18 mouse cellular contexts compared by ENCODE assay signal in genomic region chr17:27686395-27686794, GRCm38 (mm10). TPM values are rescaled to one million over a fixed set of nuclear protein-coding genes. Genes with fewer than 3 reads are reported as not detected.
DNase-seq lines count a peak whose midpoint lies in the region; ATAC-seq and TF ChIP-seq lines count a peak whose summit lies in the region.
"Had no signal": no experiment of that assay in that cellular context is flagged by ENCODE, and none has a peak within 500 bp of the region (broad histone marks: within the 10 kb centered on the region; RNA-seq: fewer than 3 reads in every experiment).

No protein-coding gene starts in this region.

- no peak overlapping the region for H3K9ac ChIP-seq in hindbrain, embryonic 11.5 days (ENCODE audit: low read depth, low read length)
- peak overlapping the region; percentile 12; the same call in 1 of the 2 replicates for H3K9ac ChIP-seq in forebrain, embryonic 11.5 days (ENCODE audit: low read length)
- peak overlapping the region; percentile 84; the same call in 1 of the 2 replicates for H3K9ac ChIP-seq in hindbrain, embryonic 15.5 days
- H3K9ac ChIP-seq in midbrain, postnatal 0 days (replicated peaks; ENCODE audit: low read length, poor library complexity, severe bottlenecking): peak overlapping the region; percentile 85
- no peak overlapping the region for H3K9ac ChIP-seq in kidney, embryonic 16.5 days (replicated peaks; ENCODE audit: low read length)
- H3K9ac ChIP-seq: heart, embryonic 15.5 days; limb, embryonic 13.5 days had no signal

- H3K36me3 ChIP-seq in hindbrain, embryonic 10.5 days: no peaks in the 10 kb centered on the region
- H3K36me3 ChIP-seq in hindbrain, embryonic 11.5 days (ENCODE audit: control insufficient read depth, insufficient read depth, low read length): no peaks in the 10 kb centered on the region
- no peaks in the 10 kb centered on the region for H3K36me3 ChIP-seq in forebrain, embryonic 11.5 days (ENCODE audit: control insufficient read depth, insufficient read depth, low read length)
- no peaks in the 10 kb centered on the region for H3K36me3 ChIP-seq in hindbrain, embryonic 15.5 days
- no peaks in the 10 kb centered on the region for H3K36me3 ChIP-seq in midbrain, postnatal 0 days (ENCODE audit: insufficient read depth, low read length)
- H3K36me3 ChIP-seq in kidney, embryonic 16.5 days (ENCODE audit: insufficient read depth, low read length): no peaks in the 10 kb centered on the region
- H3K36me3 ChIP-seq: heart, embryonic 15.5 days; limb, embryonic 13.5 days had no signal

- peak overlapping the region; percentile 64 for H3K4me3 ChIP-seq in hindbrain, embryonic 10.5 days
- H3K4me3 ChIP-seq in hindbrain, embryonic 11.5 days (ENCODE audit: low read depth, low read length): no peak overlapping the region
- H3K4me3 ChIP-seq in forebrain, embryonic 11.5 days (ENCODE audit: low read depth, low read length): no peak overlapping the region
- peak overlapping the region; percentile 76 for H3K4me3 ChIP-seq in hindbrain, embryonic 15.5 days
- H3K4me3 ChIP-seq in midbrain, postnatal 0 days (ENCODE audit: low read depth, low read length): peak overlapping the region; percentile 71
- H3K4me3 ChIP-seq in kidney, embryonic 16.5 days (ENCODE audit: low read length): no peak overlapping the region

- H3K4me1 ChIP-seq in hindbrain, embryonic 10.5 days (replicated peaks): peaks cover 50% of the 10 kb centered on the region
- H3K4me1 ChIP-seq in hindbrain, embryonic 11.5 days (replicated peaks; ENCODE audit: control insufficient read depth, insufficient read depth, low read length): peaks cover 3% of the 10 kb centered on the region; the same call in 1 of the 2 replicates
- peaks cover 8% of the 10 kb centered on the region; the same call in 1 of the 2 replicates for H3K4me1 ChIP-seq in forebrain, embryonic 11.5 days (replicated peaks; ENCODE audit: control insufficient read depth, insufficient read depth, low read length)
- H3K4me1 ChIP-seq in hindbrain, embryonic 15.5 days (replicated peaks): peaks cover 28% of the 10 kb centered on the region
- peaks cover 5% of the 10 kb centered on the region; the same call in 1 of the 2 replicates for H3K4me1 ChIP-seq in midbrain, postnatal 0 days (ENCODE audit: insufficient read depth, low read length)
- peaks cover 11% of the 10 kb centered on the region for H3K4me1 ChIP-seq in kidney, embryonic 16.5 days (ENCODE audit: insufficient read depth, low read length)

- no peak overlapping the region for H3K4me2 ChIP-seq in hindbrain, embryonic 11.5 days (replicated peaks; ENCODE audit: low read depth, low read length)
- no peak overlapping the region for H3K4me2 ChIP-seq in forebrain, embryonic 11.5 days (ENCODE audit: low read depth, low read length, severe bottlenecking)
- peak overlapping the region; percentile 99 for H3K4me2 ChIP-seq in hindbrain, embryonic 15.5 days
- peak overlapping the region; percentile 87 for H3K4me2 ChIP-seq in midbrain, postnatal 0 days (ENCODE audit: low read depth, low read length, poor library complexity, severe bottlenecking)
- no peak overlapping the region for H3K4me2 ChIP-seq in kidney, embryonic 16.5 days (replicated peaks; ENCODE audit: low read depth, low read length)

- no peak for ATAC-seq in hindbrain, embryonic 11.5 days (ENCODE audit: low FRiP score)
- no peak for ATAC-seq in forebrain, embryonic 11.5 days (replicated peaks; ENCODE audit: low FRiP score)
- no peak for ATAC-seq in hindbrain, embryonic 15.5 days (ENCODE audit: low FRiP score, low read depth)
- ATAC-seq in midbrain, postnatal 0 days (ENCODE audit: low FRiP score): no peak
- ATAC-seq in kidney, embryonic 16.5 days (ENCODE audit: low FRiP score, low TSS enrichment): no peak
- ATAC-seq: Patski had no signal

- WGBS in hindbrain, embryonic 10.5 days: 34% methylated on average over 5 of the region's 5 CpGs
- WGBS in hindbrain, embryonic 11.5 days: 33% methylated on average over 5 of the region's 5 CpGs
- WGBS in forebrain, embryonic 11.5 days: 38% methylated on average over 5 of the region's 5 CpGs
- 32% methylated on average over 5 of the region's 5 CpGs for WGBS in hindbrain, embryonic 15.5 days
- 33% methylated on average over 5 of the region's 5 CpGs for WGBS in midbrain, postnatal 0 days
- WGBS in kidney, embryonic 16.5 days: 57% methylated on average over 5 of the region's 5 CpGs

- no peaks in the 10 kb centered on the region; the same call in 1 of the 2 replicates for H3K9me3 ChIP-seq in hindbrain, embryonic 10.5 days
- no peaks in the 10 kb centered on the region for H3K9me3 ChIP-seq in hindbrain, embryonic 11.5 days (ENCODE audit: control insufficient read depth, low read length)
- H3K9me3 ChIP-seq in forebrain, embryonic 11.5 days (ENCODE audit: control insufficient read depth, low read length): no peaks in the 10 kb centered on the region
- no peaks in the 10 kb centered on the region for H3K9me3 ChIP-seq in hindbrain, embryonic 15.5 days
- H3K9me3 ChIP-seq in midbrain, postnatal 0 days (ENCODE audit: low read length): no peaks in the 10 kb centered on the region
- no peaks in the 10 kb centered on the region for H3K9me3 ChIP-seq in kidney, embryonic 16.5 days (ENCODE audit: low read length)
- H3K9me3 ChIP-seq: heart, embryonic 15.5 days; limb, embryonic 13.5 days had no signal

- DNase-seq in hindbrain, embryonic 10.5 days (ENCODE audit: low spot score): no peak
- no peak for DNase-seq in hindbrain, embryonic 11.5 days (ENCODE audit: low spot score)
- DNase-seq in forebrain, embryonic 11.5 days (ENCODE audit: low spot score): no peak
- DNase-seq in midbrain, postnatal 0 days (ENCODE audit: low spot score): no peak
- DNase-seq in frontal cortex, postnatal 36 days (ENCODE audit: low spot score in 2 of 2): no peak
- DNase-seq in right cerebral cortex, postnatal 4 days: no peak
- DNase-seq: layer of hippocampus, postnatal 36 days; lung, adult 18-20 months; thymus, adult 18-20 months had no signal

- TF ChIP-seq CTCF in midbrain, postnatal 0 days (IDR thresholded peaks at IDR 0.05): no peak

- peaks cover 59% of the 10 kb centered on the region for H3K27me3 ChIP-seq in hindbrain, embryonic 10.5 days (ENCODE audit: insufficient read depth, poor library complexity, severe bottlenecking)
- peaks cover 6% of the 10 kb centered on the region; the same call in 1 of the 2 replicates for H3K27me3 ChIP-seq in hindbrain, embryonic 11.5 days (ENCODE audit: control insufficient read depth, insufficient read depth, low read length)
- H3K27me3 ChIP-seq in forebrain, embryonic 11.5 days (ENCODE audit: control insufficient read depth, insufficient read depth, low read length): peaks cover 4% of the 10 kb centered on the region
- H3K27me3 ChIP-seq in hindbrain, embryonic 15.5 days: no peaks in the 10 kb centered on the region
- H3K27me3 ChIP-seq in midbrain, postnatal 0 days (ENCODE audit: insufficient read depth, low read length): no peaks in the 10 kb centered on the region
- peaks cover 28% of the 10 kb centered on the region for H3K27me3 ChIP-seq in kidney, embryonic 16.5 days (ENCODE audit: insufficient read depth, low read length)

- H3K27ac ChIP-seq in hindbrain, embryonic 10.5 days: peak overlapping the region; percentile 81
- H3K27ac ChIP-seq in hindbrain, embryonic 11.5 days (ENCODE audit: low read depth, low read length): no peak overlapping the region
- H3K27ac ChIP-seq in forebrain, embryonic 11.5 days (ENCODE audit: low read depth, low read length): no peak overlapping the region
- no peak overlapping the region for H3K27ac ChIP-seq in hindbrain, embryonic 15.5 days (replicated peaks)
- H3K27ac ChIP-seq in midbrain, postnatal 0 days (ENCODE audit: low read depth, low read length): no peak overlapping the region
- no peak overlapping the region for H3K27ac ChIP-seq in kidney, embryonic 16.5 days (ENCODE audit: low read length)
- H3K27ac ChIP-seq: heart, embryonic 15.5 days; kidney, postnatal 0 days; limb, embryonic 13.5 days; macrophage had no signal

RNA-seq across cellular contexts. Expression of gene Pacsin1, which starts 31.1 kb away (rescaled TPM):
- 3.4 and 3.6 TPM in 2 replicates for polyA plus RNA-seq in hindbrain, embryonic 10.5 days (2016; fragmentation: Nextera tagmentation; extraction: Ambion mirVana)
- 3.5 and 3.7 TPM in 2 replicates for polyA plus RNA-seq in hindbrain, embryonic 11.5 days (2014; fragmentation: Nextera tagmentation; extraction: Ambion mirVana)
- 4.7 and 5.3 TPM in 2 replicates for polyA plus RNA-seq in forebrain, embryonic 11.5 days (2014; fragmentation: Nextera tagmentation; extraction: Ambion mirVana)
- polyA plus RNA-seq in hindbrain, embryonic 15.5 days (2015; fragmentation: Nextera tagmentation; extraction: Ambion mirVana): 55.1 and 61.9 TPM in 2 replicates
- total RNA-seq in midbrain, postnatal 0 days (2014; rRNA removed): 47.0 and 50.3 TPM in 2 replicates
- polyA plus RNA-seq in midbrain, postnatal 0 days (2015; fragmentation: Nextera tagmentation; extraction: Ambion mirVana): 85.2 and 87.6 TPM in 2 replicates
- 1.4 and 1.7 TPM in 2 replicates for polyA plus RNA-seq in kidney, embryonic 16.5 days (2015; fragmentation: Nextera tagmentation; extraction: Ambion mirVana)

RNA-seq across cellular contexts. Expression of gene Spdef, which starts 42.4 kb away (rescaled TPM):
- 0.13 and 0.31 TPM in 2 replicates for polyA plus RNA-seq in hindbrain, embryonic 10.5 days (2016; fragmentation: Nextera tagmentation; extraction: Ambion mirVana)
- polyA plus RNA-seq in hindbrain, embryonic 11.5 days (2014; fragmentation: Nextera tagmentation; extraction: Ambion mirVana): 0.17 TPM in 1 of 2 replicates, not detected in the other
- polyA plus RNA-seq in forebrain, embryonic 11.5 days (2014; fragmentation: Nextera tagmentation; extraction: Ambion mirVana): 0.15 TPM in 1 of 2 replicates, not detected in the other
- 0.68 and 1.1 TPM in 2 replicates for polyA plus RNA-seq in hindbrain, embryonic 15.5 days (2015; fragmentation: Nextera tagmentation; extraction: Ambion mirVana)
- 3.7 and 4.0 TPM in 2 replicates for total RNA-seq in midbrain, postnatal 0 days (2014; rRNA removed)
- polyA plus RNA-seq in midbrain, postnatal 0 days (2015; fragmentation: Nextera tagmentation; extraction: Ambion mirVana): 3.9 and 4.7 TPM in 2 replicates
- 0.18 and 0.31 TPM in 2 replicates for polyA plus RNA-seq in kidney, embryonic 16.5 days (2015; fragmentation: Nextera tagmentation; extraction: Ambion mirVana)
- polyA plus RNA-seq: macrophage, Patski had no signal

RNA-seq across cellular contexts. Expression of gene Rps10, which starts 49.9 kb away (rescaled TPM):
- polyA plus RNA-seq in hindbrain, embryonic 10.5 days (2016; fragmentation: Nextera tagmentation; extraction: Ambion mirVana): 827 and 832 TPM in 2 replicates
- polyA plus RNA-seq in hindbrain, embryonic 11.5 days (2014; fragmentation: Nextera tagmentation; extraction: Ambion mirVana): 817 and 827 TPM in 2 replicates
- polyA plus RNA-seq in forebrain, embryonic 11.5 days (2014; fragmentation: Nextera tagmentation; extraction: Ambion mirVana): 803 and 835 TPM in 2 replicates
- polyA plus RNA-seq in hindbrain, embryonic 15.5 days (2015; fragmentation: Nextera tagmentation; extraction: Ambion mirVana): 455 and 507 TPM in 2 replicates
- total RNA-seq in midbrain, postnatal 0 days (2014; rRNA removed): 1,349 and 1,717 TPM in 2 replicates
- polyA plus RNA-seq in midbrain, postnatal 0 days (2015; fragmentation: Nextera tagmentation; extraction: Ambion mirVana): 447 and 461 TPM in 2 replicates
- 825 and 828 TPM in 2 replicates for polyA plus RNA-seq in kidney, embryonic 16.5 days (2015; fragmentation: Nextera tagmentation; extraction: Ambion mirVana)

RNA-seq across cellular contexts. Expression of gene RPS10-NUDT3, which starts 51.4 kb away (rescaled TPM):
- 0.86 TPM in 1 of 2 replicates, not detected in the other for polyA plus RNA-seq in hindbrain, embryonic 10.5 days (2016; fragmentation: Nextera tagmentation; extraction: Ambion mirVana)
- polyA plus RNA-seq in hindbrain, embryonic 11.5 days (2014; fragmentation: Nextera tagmentation; extraction: Ambion mirVana): not detected in 2 replicates
- polyA plus RNA-seq in forebrain, embryonic 11.5 days (2014; fragmentation: Nextera tagmentation; extraction: Ambion mirVana): not detected in 2 replicates
- polyA plus RNA-seq in hindbrain, embryonic 15.5 days (2015; fragmentation: Nextera tagmentation; extraction: Ambion mirVana): not detected in 2 replicates
- total RNA-seq in midbrain, postnatal 0 days (2014; rRNA removed): not detected in 2 replicates
- not detected in 2 replicates for polyA plus RNA-seq in midbrain, postnatal 0 days (2015; fragmentation: Nextera tagmentation; extraction: Ambion mirVana)
- polyA plus RNA-seq in kidney, embryonic 16.5 days (2015; fragmentation: Nextera tagmentation; extraction: Ambion mirVana): not detected in 2 replicates
- total RNA-seq: layer of hippocampus, postnatal 36 days had no signal
- polyA plus RNA-seq: embryonic facial prominence, embryonic 14.5 days; gonadal fat pad, adult 2 months; heart, embryonic 15.5 days; kidney, postnatal 0 days; limb, embryonic 13.5 days; macrophage had no signal

Comparison
In these comparisons a context has a peak if more than half of its experiments do, and no peak if none do; other contexts are left out.
1. H3K4me3 ChIP-seq: peak in hindbrain, embryonic 10.5 days (single experiment), hindbrain, embryonic 15.5 days (single experiment) and midbrain, postnatal 0 days (single experiment); none in hindbrain, embryonic 11.5 days (single experiment), forebrain, embryonic 11.5 days (single experiment) and kidney, embryonic 16.5 days (single experiment).
2. H3K4me2 ChIP-seq: peak in hindbrain, embryonic 15.5 days (single experiment) and midbrain, postnatal 0 days (single experiment); none in hindbrain, embryonic 11.5 days (single experiment), forebrain, embryonic 11.5 days (single experiment) and kidney, embryonic 16.5 days (single experiment).
3. H3K9ac ChIP-seq: peak in forebrain, embryonic 11.5 days (single experiment), hindbrain, embryonic 15.5 days (single experiment) and midbrain, postnatal 0 days (single experiment); none in hindbrain, embryonic 11.5 days (single experiment) and kidney, embryonic 16.5 days (single experiment).